Mouse (Mus musculus): ENCODE results near the gene Jade1. TPM values are rescaled to one million over a fixed set of nuclear protein-coding genes. Genes with fewer than 3 reads are reported as not detected.

Gene Jade1
- total and polyA plus RNA-seq, 3 experiments: 9.6 to 11.0 (median 10.7) TPM

DNA sequence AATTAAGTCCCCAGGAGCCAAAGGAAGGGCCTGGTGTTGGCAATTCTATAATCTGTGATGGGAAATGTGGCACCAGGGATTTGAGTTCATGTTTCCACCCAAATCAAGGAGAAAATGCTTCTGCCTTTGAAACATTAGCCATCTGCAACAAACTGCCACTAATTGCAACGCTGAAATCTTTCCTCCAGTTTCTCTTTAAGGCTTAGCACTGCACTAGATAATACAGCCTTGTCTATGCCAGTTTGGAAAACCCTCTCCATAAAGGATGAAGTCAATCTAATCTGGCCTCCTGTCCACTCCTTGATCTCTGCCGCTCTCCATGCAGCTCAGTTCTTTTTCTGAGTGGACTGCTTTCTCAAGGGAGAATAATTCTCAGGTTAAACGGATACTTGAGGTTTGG is 62.5 kb downstream of the Jade1 start:
- H3K4me3 ChIP-seq (replicated peaks in 1 of 3; ENCODE audit: low read depth in 2 of 3, low read length in 2 of 3, poor library complexity in 1 of 3): no peak overlapping the region
- H3K4me2 ChIP-seq (ENCODE audit: insufficient read depth, low read depth, poor library complexity, severe bottlenecking): no peak overlapping the region
- TF ChIP-seq USF2 (conservative IDR thresholded peaks at IDR 0.05; ENCODE audit: low read depth, low read length): no peak
- TF ChIP-seq CTCF (conservative IDR thresholded peaks at IDR 0.05 in 1 of 2, IDR thresholded peaks at IDR 0.05 in 1 of 2; ENCODE audit: low read depth in 2 of 2, low read length in 2 of 2): no peak
- TF ChIP-seq POLR2A (IDR thresholded peaks at IDR 0.05; ENCODE audit: low read depth, low read length): no peak
- no peak for TF ChIP-seq MAX (IDR thresholded peaks at IDR 0.05; ENCODE audit: low read length)
- TF ChIP-seq IRF4 (IDR thresholded peaks at IDR 0.05; ENCODE audit: low read depth, low read length): no peak
- H3K4me1 ChIP-seq (ENCODE audit: control insufficient read depth in 1 of 2, insufficient read depth in 2 of 2): no peaks in the 10 kb centered on the region
- no peaks in the 10 kb centered on the region for H3K79me2 ChIP-seq (replicated peaks; ENCODE audit: control insufficient read depth, extremely low read depth, insufficient read depth, poor library complexity, severe bottlenecking)
- no peak overlapping the region for H3K9ac ChIP-seq (ENCODE audit: insufficient read depth, low read depth)
- no peaks in the 10 kb centered on the region for H3K27me3 ChIP-seq (replicated peaks)
- in situ Hi-C loops (cut with MboI; ENCODE audit: low pct_ligation_motif_present, low pct_unique_long_range_greater_than_20kb, low sequenced_read_pairs) (no loop called here), dilution Hi-C loops (cut with MboI; ENCODE audit: extremely low pct_ligation_motif_present, extremely low pct_unique_long_range_greater_than_20kb, low sequenced_read_pairs) (no loop called here)
- DNase-seq (ENCODE audit: extremely low read depth): no peak
- H3K36me3 ChIP-seq (replicated peaks in 1 of 2; ENCODE audit: control insufficient read depth in 1 of 2, insufficient read depth in 1 of 2, low read length in 1 of 2): peaks cover 13 to 28% of the 10 kb centered on the region in 2 experiments
- H3K27ac ChIP-seq (ENCODE audit: insufficient read depth, low read depth): no peak overlapping the region
- no peaks in the 10 kb centered on the region for H3K9me3 ChIP-seq (replicated peaks; ENCODE audit: low read length)

GRCm38 (mm10) chr3:41618488-41618887 is 63.0 kb downstream of the Jade1 start:
- peaks cover 9 to 25% of the 10 kb centered on the region in 2 experiments for H3K36me3 ChIP-seq (replicated peaks in 1 of 2; ENCODE audit: control insufficient read depth in 1 of 2, insufficient read depth in 1 of 2, low read length in 1 of 2)

DNA sequence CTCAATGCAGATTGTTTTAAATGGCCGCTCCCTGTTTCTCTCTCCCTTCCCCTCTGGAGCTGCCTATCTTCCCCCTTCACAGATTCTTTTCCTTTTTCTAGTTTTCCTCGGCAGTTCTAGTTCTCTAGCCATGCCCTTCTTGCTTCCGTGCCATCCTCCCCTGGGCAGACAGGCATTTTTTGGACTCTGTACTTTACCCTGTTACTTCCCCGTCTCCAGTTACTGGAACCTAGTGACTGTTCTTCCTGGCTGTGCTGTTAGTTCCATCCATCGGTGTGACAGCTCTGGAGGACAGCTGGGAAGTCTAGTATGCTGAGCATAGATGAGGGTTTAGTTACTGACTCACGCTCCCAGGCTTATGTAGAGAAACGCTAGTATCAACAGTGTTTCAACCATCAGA is 65.4 kb downstream of the Jade1 start:
- Histone ChIP-seq H3K4me3 (replicated peaks in 1 of 3; ENCODE audit: low read depth in 2 of 3, low read length in 2 of 3, poor library complexity in 1 of 3) (no peak overlapping the region), H3K27ac (ENCODE audit: insufficient read depth, low read depth) (no peak overlapping the region), H3K4me2 (ENCODE audit: insufficient read depth, low read depth, poor library complexity, severe bottlenecking) (no peak overlapping the region), H3K4me1 (ENCODE audit: control insufficient read depth in 1 of 2, insufficient read depth in 2 of 2) (no peaks in the 10 kb centered on the region), H3K36me3 (replicated peaks in 1 of 2; ENCODE audit: control insufficient read depth in 1 of 2, insufficient read depth in 1 of 2, low read length in 1 of 2) (peaks cover 0 to 8% of the 10 kb centered on the region in 2 experiments), H3K27me3 (replicated peaks) (no peaks in the 10 kb centered on the region), H3K9me3 (replicated peaks; ENCODE audit: low read length) (no peaks in the 10 kb centered on the region), H3K9ac (ENCODE audit: insufficient read depth, low read depth) (no peak overlapping the region), H3K79me2 (replicated peaks; ENCODE audit: control insufficient read depth, extremely low read depth, insufficient read depth, poor library complexity, severe bottlenecking) (no peaks in the 10 kb centered on the region)
- TF ChIP-seq JUN (IDR thresholded peaks at IDR 0.05; ENCODE audit: insufficient read depth, low read depth, low read length) (no peak), MXI1 (IDR thresholded peaks at IDR 0.05; ENCODE audit: low read depth, low read length) (no peak), RAD21 (IDR thresholded peaks at IDR 0.05; ENCODE audit: low read depth, low read length) (no peak), SMC3 (IDR thresholded peaks at IDR 0.05; ENCODE audit: low read depth, low read length) (no peak), ETS1 (conservative IDR thresholded peaks at IDR 0.05; ENCODE audit: low read depth, low read length) (no peak), ELF1 (IDR thresholded peaks at IDR 0.05; ENCODE audit: low read depth, low read length) (no peak), NELFE (IDR thresholded peaks at IDR 0.05; ENCODE audit: low read depth, low read length) (no peak), POLR2AphosphoS2 (IDR thresholded peaks at IDR 0.05; ENCODE audit: low read depth, low read length) (no peak), GABPA (IDR thresholded peaks at IDR 0.05; ENCODE audit: insufficient replicate concordance, low read depth, low read length) (no peak), E2F4 (IDR thresholded peaks at IDR 0.05; ENCODE audit: insufficient replicate concordance, low read depth, low read length) (no peak), TBP (conservative IDR thresholded peaks at IDR 0.05; ENCODE audit: low read depth, low read length) (no peak), PAX5 (IDR thresholded peaks at IDR 0.05; ENCODE audit: low read length) (no peak), ZC3H11A (IDR thresholded peaks at IDR 0.05; ENCODE audit: low read depth, low read length) (no peak)
- dilution Hi-C loops (cut with MboI; ENCODE audit: extremely low pct_ligation_motif_present, extremely low pct_unique_long_range_greater_than_20kb, low sequenced_read_pairs): no loop called here
- in situ Hi-C loops (cut with MboI; ENCODE audit: low pct_ligation_motif_present, low pct_unique_long_range_greater_than_20kb, low sequenced_read_pairs): no loop called here
- no peak for DNase-seq (ENCODE audit: extremely low read depth)

More at GRCm38 (mm10) chr3:41618488-41618887, 63.0 kb downstream of the Jade1 start:
- no peak for DNase-seq (ENCODE audit: extremely low read depth)
- Histone ChIP-seq H3K4me3 (replicated peaks in 1 of 3; ENCODE audit: low read depth in 2 of 3, low read length in 2 of 3, poor library complexity in 1 of 3) (no peak overlapping the region), H3K79me2 (replicated peaks; ENCODE audit: control insufficient read depth, extremely low read depth, insufficient read depth, poor library complexity, severe bottlenecking) (no peaks in the 10 kb centered on the region), H3K4me1 (ENCODE audit: control insufficient read depth in 1 of 2, insufficient read depth in 2 of 2) (no peaks in the 10 kb centered on the region), H3K9me3 (replicated peaks; ENCODE audit: low read length) (no peaks in the 10 kb centered on the region), H3K27ac (ENCODE audit: insufficient read depth, low read depth) (no peak overlapping the region), H3K27me3 (replicated peaks) (no peaks in the 10 kb centered on the region), H3K4me2 (ENCODE audit: insufficient read depth, low read depth, poor library complexity, severe bottlenecking) (no peak overlapping the region), H3K9ac (ENCODE audit: insufficient read depth, low read depth) (no peak overlapping the region)
- no peak for TF ChIP-seq BHLHE40 (IDR thresholded peaks at IDR 0.05; ENCODE audit: low read depth, low read length)
- no peak for TF ChIP-seq EP300 (IDR thresholded peaks at IDR 0.05; ENCODE audit: low read length)
- TF ChIP-seq SIN3A (IDR thresholded peaks at IDR 0.05; ENCODE audit: low read length): no peak
- no peak for TF ChIP-seq POLR2AphosphoS2 (IDR thresholded peaks at IDR 0.05; ENCODE audit: low read depth, low read length)
- TF ChIP-seq CTCF (conservative IDR thresholded peaks at IDR 0.05 in 1 of 2, IDR thresholded peaks at IDR 0.05 in 1 of 2; ENCODE audit: low read depth in 2 of 2, low read length in 2 of 2): no peak
- no peak for TF ChIP-seq MYC (IDR thresholded peaks at IDR 0.05; ENCODE audit: low read depth, low read length)
- TF ChIP-seq RAD21 (IDR thresholded peaks at IDR 0.05; ENCODE audit: low read depth, low read length): no peak
- TF ChIP-seq KAT2A (IDR thresholded peaks at IDR 0.05; ENCODE audit: insufficient replicate concordance, low read length): no peak
- no peak for TF ChIP-seq GABPA (IDR thresholded peaks at IDR 0.05; ENCODE audit: insufficient replicate concordance, low read depth, low read length)
- TF ChIP-seq RCOR1 (conservative IDR thresholded peaks at IDR 0.05; ENCODE audit: low read depth, low read length): no peak
- TF ChIP-seq MXI1 (IDR thresholded peaks at IDR 0.05; ENCODE audit: low read depth, low read length): no peak
- dilution Hi-C loops (cut with MboI; ENCODE audit: extremely low pct_ligation_motif_present, extremely low pct_unique_long_range_greater_than_20kb, low sequenced_read_pairs) (no loop called here), in situ Hi-C loops (cut with MboI; ENCODE audit: low pct_ligation_motif_present, low pct_unique_long_range_greater_than_20kb, low sequenced_read_pairs) (no loop called here)
